Mouse (Mus musculus) heart, embryonic 12.5 days (tissue): Measurements from ENCODE around the gene Crtc1. TPM values are rescaled to one million over a fixed set of nuclear protein-coding genes. Genes with fewer than 3 reads are reported as not detected.

ENCODE experiments used
- ATAC-seq: fragments of 200-750 bp; cut with Nextera tagmentation; 2 replicates; pipeline ENCODE4 v1.8.0; 2017; ENCODE audit warnings: moderate TSS enrichment, moderate library complexity; ENCODE audit not compliant: insufficient number of reproducible peaks, low FRiP score
- H3K27ac ChIP-seq: fragments of 300-500 bp; sonication (generic); 2 replicates; pipeline ENCODE4 v1.5.1; 2016; ENCODE audit warnings: mild to moderate bottlenecking, moderate library complexity; ENCODE audit not compliant: poor library complexity, severe bottlenecking
- H3K27me3 ChIP-seq: fragments of 300-500 bp; sonication (generic); replicated peaks from 2 replicates; pipeline ENCODE4 v1.6.1; 2016; ENCODE audit warnings: mild to moderate bottlenecking, moderate library complexity
- H3K36me3 ChIP-seq: fragments of 300-500 bp; sonication (generic); 2 replicates; pipeline ENCODE4 v1.6.1; 2016; ENCODE audit warnings: mild to moderate bottlenecking, moderate library complexity
- H3K4me1 ChIP-seq: fragments of 300-500 bp; sonication (generic); replicated peaks from 2 replicates; pipeline ENCODE4 v1.6.1; 2016; ENCODE audit warnings: mild to moderate bottlenecking
- H3K4me2 ChIP-seq: fragments of 300-500 bp; sonication (generic); 2 replicates; pipeline ENCODE4 v1.6.1; 2016; ENCODE audit warnings: mild to moderate bottlenecking, moderate library complexity
- H3K4me3 ChIP-seq: fragments of 300-500 bp; sonication (generic); 2 replicates; pipeline ENCODE4 v1.5.1; 2016; ENCODE audit warnings: mild to moderate bottlenecking
- H3K9ac ChIP-seq: fragments of 300-500 bp; sonication (generic); 2 replicates; pipeline ENCODE4 v1.6.1; 2016; ENCODE audit warnings: mild to moderate bottlenecking, moderate library complexity
- H3K9me3 ChIP-seq: fragments of 300-500 bp; sonication (generic); replicated peaks from 2 replicates; pipeline ENCODE4 v1.6.1; 2016; ENCODE audit warnings: mild to moderate bottlenecking, moderate library complexity
- WGBS: fragments of 180-500 bp; shearing (Covaris S2); methylation state at CpG from one replicate; pipeline ENCODE4 v1.1.7; 2016; 5-methylcytosine and 5-hydroxymethylcytosine counted together
- polyA plus RNA-seq: library from polyadenylated mRNA; unstranded; fragments of >200 nt; fragmentation: Nextera tagmentation; extraction: Ambion mirVana; gene quantifications from 2 replicates; pipeline ENCODE4 v1.2.1, GENCODE M21; 2016

Crtc1 gene
- polyA plus RNA-seq, 1 experiment from 2014 or later: 14.9 TPM

- WGBS: 36% methylated on average over 3 of the region's 3 CpGs
- no peak overlapping the region for H3K4me2 ChIP-seq
- H3K27ac ChIP-seq: no peak overlapping the region
- H3K4me3 ChIP-seq: no peak overlapping the region
- H3K27me3 ChIP-seq: peaks cover 37% of the 10 kb centered on the region
- no peaks in the 10 kb centered on the region for H3K4me1 ChIP-seq
- peaks cover 33% of the 10 kb centered on the region for H3K36me3 ChIP-seq
- ATAC-seq: peak; percentile 30; the same call in 1 of the 2 replicates
- H3K9ac ChIP-seq: no peak overlapping the region
- H3K9me3 ChIP-seq: no peaks in the 10 kb centered on the region
These were observed 56.1 kb downstream of the Crtc1 start for GRCm38 (mm10) chr8:70383287-70383686.

- peaks cover 13% of the 10 kb centered on the region for H3K4me1 ChIP-seq
- no peak overlapping the region for H3K27ac ChIP-seq
- peaks cover 9% of the 10 kb centered on the region for H3K36me3 ChIP-seq
- no peak overlapping the region for H3K9ac ChIP-seq
- no peak overlapping the region for H3K4me2 ChIP-seq
- H3K27me3 ChIP-seq: peaks cover 69% of the 10 kb centered on the region
- H3K9me3 ChIP-seq: no peaks in the 10 kb centered on the region
- WGBS: 79% methylated on average over 12 of the region's 12 CpGs
- no peak overlapping the region for H3K4me3 ChIP-seq
- ATAC-seq: no peak
These were observed 59.3 kb downstream of the Crtc1 start for GRCm38 (mm10) chr8:70380069-70380468.

DNA sequence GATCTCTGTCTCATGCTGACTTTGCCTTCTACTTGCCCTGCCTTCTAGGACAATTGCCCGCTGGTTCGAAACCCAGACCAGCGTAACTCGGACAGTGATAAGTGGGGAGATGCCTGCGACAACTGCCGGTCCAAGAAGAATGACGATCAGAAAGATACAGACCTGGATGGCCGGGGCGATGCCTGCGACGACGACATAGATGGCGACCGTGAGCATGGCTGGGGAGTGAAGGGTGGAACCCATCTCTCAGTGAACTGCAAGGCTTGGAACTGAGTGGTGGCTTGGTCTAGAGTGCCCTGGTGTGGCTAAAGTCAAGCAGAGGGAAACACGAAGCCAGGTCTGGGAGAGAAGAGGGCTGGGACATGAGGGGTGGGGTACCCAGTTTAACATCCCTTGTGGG is 62.3 kb downstream of the Crtc1 start:
- Histone ChIP-seq H3K27ac (no peak overlapping the region), H3K9me3 (no peaks in the 10 kb centered on the region), H3K36me3 (no peaks in the 10 kb centered on the region), H3K27me3 (peaks cover 92% of the 10 kb centered on the region), H3K4me1 (peaks cover 41% of the 10 kb centered on the region), H3K4me3 (no peak overlapping the region), H3K9ac (no peak overlapping the region), H3K4me2 (no peak overlapping the region)
- WGBS: 13% methylated on average over 15 of the region's 15 CpGs
- ATAC-seq: no peak

GRCm38 (mm10) chr8:70376275-70376741 is 63.1 kb downstream of the Crtc1 start:
- Histone ChIP-seq H3K4me1 (peaks cover 48% of the 10 kb centered on the region), H3K9ac (no peak overlapping the region), H3K27me3 (peaks cover 92% of the 10 kb centered on the region), H3K27ac (no peak overlapping the region), H3K36me3 (no peaks in the 10 kb centered on the region), H3K4me3 (peak overlapping the region; percentile 10), H3K9me3 (no peaks in the 10 kb centered on the region), H3K4me2 (peak overlapping the region; percentile 28)
- no peak for ATAC-seq
- 13% methylated on average over 37 of the region's 37 CpGs for WGBS

DNA sequence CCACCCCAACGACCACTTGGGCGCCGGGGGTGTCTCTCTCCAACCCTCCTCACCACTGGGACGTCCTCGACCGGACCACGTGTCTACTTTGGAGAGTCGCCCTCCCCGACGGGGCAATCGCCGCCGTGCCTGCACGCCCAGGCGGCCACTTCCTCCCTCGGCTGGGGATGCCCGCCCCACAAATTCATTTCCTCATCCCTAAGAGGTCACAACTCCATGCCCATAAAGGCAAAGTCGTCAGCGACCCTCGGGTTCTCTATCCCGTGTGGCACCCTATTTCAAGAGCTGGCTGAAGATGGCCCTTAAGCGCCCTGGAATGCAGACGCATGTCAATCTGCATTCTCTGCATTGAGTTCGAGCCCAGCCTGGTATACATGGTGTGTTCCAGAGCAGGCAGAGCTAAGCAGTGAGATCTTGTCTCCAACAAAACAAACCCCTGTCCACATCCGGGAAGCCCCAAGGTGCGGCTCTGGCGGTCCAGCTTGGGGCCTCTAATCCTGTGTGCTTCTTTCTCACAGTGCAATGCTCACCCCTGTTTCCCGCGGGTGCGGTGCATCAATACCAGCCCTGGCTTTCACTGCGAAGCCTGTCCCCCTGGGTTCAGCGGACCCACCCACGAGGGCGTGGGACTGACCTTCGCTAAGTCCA is 64.0 kb downstream of the Crtc1 start:
- no peaks in the 10 kb centered on the region for H3K9me3 ChIP-seq
- peaks cover 87% of the 10 kb centered on the region for H3K27me3 ChIP-seq
- no peak overlapping the region for H3K27ac ChIP-seq
- no peak for ATAC-seq
- 7% methylated on average over 35 of the region's 35 CpGs for WGBS
- H3K9ac ChIP-seq: no peak overlapping the region
- H3K36me3 ChIP-seq: no peaks in the 10 kb centered on the region
- H3K4me1 ChIP-seq: peaks cover 51% of the 10 kb centered on the region
- peak overlapping the region; percentile 39; the same call in 1 of the 2 replicates for H3K4me3 ChIP-seq
- H3K4me2 ChIP-seq: peak overlapping the region; percentile 64

- Histone ChIP-seq H3K36me3 (no peaks in the 10 kb centered on the region), H3K4me2 (peak overlapping the region; percentile 64), H3K9ac (no peak overlapping the region), H3K9me3 (no peaks in the 10 kb centered on the region), H3K27ac (no peak overlapping the region), H3K4me3 (peak overlapping the region; percentile 39), H3K4me1 (peaks cover 52% of the 10 kb centered on the region), H3K27me3 (peaks cover 81% of the 10 kb centered on the region)
- WGBS: under 1% methylated on average over 42 of the region's 53 CpGs
- ATAC-seq: peak; percentile 83
These were observed 65.0 kb downstream of the Crtc1 start for GRCm38 (mm10) chr8:70374318-70374927.

GRCm38 (mm10) chr8:70373397-70374317 is 65.7 kb downstream of the Crtc1 start, which contains the start of gene Comp:
TSS of gene Comp (plus strand) at chr8:70373558.
- H3K27ac ChIP-seq: peak within 1 kb of the TSS; percentile 65; the same call in 1 of the 2 replicates
- 4% methylated on average over 47 of the region's 47 CpGs for WGBS
- ATAC-seq: no peak

DNA sequence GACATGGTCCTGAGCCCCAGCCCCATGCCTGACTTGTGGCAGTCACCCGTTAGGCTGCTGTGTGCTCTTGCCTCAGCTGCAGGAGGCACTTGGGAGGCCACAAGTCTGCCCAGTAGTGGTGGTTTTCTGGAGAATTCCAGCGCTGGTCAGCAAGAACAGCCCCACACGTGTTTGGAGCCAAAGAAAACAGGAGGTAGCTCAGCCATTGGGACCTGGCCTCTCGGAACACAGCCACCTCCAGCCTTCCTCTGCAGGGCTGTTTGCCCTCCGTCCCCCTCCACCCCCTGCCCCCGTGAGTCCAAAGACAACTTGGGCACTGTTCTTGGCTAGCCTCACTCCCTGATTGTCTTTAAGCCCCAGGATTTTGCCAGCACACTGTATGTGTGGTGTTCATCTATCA is 67.4 kb downstream of the Crtc1 start:
- Histone ChIP-seq H3K4me1 (peaks cover 58% of the 10 kb centered on the region), H3K9me3 (no peaks in the 10 kb centered on the region), H3K9ac (no peak overlapping the region), H3K4me2 (no peak overlapping the region), H3K4me3 (no peak overlapping the region), H3K27ac (peak overlapping the region; percentile 65; the same call in 1 of the 2 replicates), H3K36me3 (no peaks in the 10 kb centered on the region), H3K27me3 (peaks cover 56% of the 10 kb centered on the region)
- WGBS: 26% methylated on average over 6 of the region's 6 CpGs
- peak; percentile 54 for ATAC-seq

More at GRCm38 (mm10) chr8:70373397-70374317, 65.7 kb downstream of the Crtc1 start, which contains the start of gene Comp:
- peak within 1 kb of the TSS; percentile 6; the same call in 1 of the 2 replicates for H3K9ac ChIP-seq
- H3K4me2 ChIP-seq: peak within 1 kb of the TSS; percentile 64
- no peaks in the 10 kb centered on the region for H3K36me3 ChIP-seq
- peak within 1 kb of the TSS; percentile 39 for H3K4me3 ChIP-seq
- peaks cover 73% of the 10 kb centered on the region for H3K27me3 ChIP-seq
- H3K4me1 ChIP-seq: peaks cover 58% of the 10 kb centered on the region
- H3K9me3 ChIP-seq: no peaks in the 10 kb centered on the region

DNA sequence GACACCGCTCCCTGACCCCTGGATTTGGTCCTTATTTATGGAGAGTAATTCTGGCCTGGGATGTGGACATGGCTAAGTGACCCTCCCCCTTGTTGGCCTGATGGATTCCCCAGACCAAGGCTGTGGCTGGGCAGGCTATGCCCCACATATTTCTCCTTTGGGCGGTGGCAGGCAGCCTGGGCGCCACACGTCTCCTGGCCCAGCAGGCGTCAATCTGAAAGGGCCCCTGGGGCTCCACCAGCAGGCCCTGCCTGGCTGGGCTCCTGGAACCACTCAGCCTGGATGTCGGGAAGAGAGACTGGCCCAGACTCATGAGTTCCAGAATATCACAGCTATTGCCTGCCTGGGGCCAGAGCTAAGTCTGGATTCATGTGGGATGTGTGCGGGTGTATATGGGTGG is 68.9 kb downstream of the Crtc1 start:
- no peak overlapping the region for H3K9ac ChIP-seq
- no peaks in the 10 kb centered on the region for H3K9me3 ChIP-seq
- no peak for ATAC-seq
- no peak overlapping the region for H3K4me3 ChIP-seq
- WGBS: 73% methylated on average over 7 of the region's 7 CpGs
- H3K27ac ChIP-seq: no peak overlapping the region
- H3K27me3 ChIP-seq: peaks cover 41% of the 10 kb centered on the region
- peaks cover 47% of the 10 kb centered on the region for H3K4me1 ChIP-seq
- H3K36me3 ChIP-seq: no peaks in the 10 kb centered on the region
- H3K4me2 ChIP-seq: no peak overlapping the region

DNA sequence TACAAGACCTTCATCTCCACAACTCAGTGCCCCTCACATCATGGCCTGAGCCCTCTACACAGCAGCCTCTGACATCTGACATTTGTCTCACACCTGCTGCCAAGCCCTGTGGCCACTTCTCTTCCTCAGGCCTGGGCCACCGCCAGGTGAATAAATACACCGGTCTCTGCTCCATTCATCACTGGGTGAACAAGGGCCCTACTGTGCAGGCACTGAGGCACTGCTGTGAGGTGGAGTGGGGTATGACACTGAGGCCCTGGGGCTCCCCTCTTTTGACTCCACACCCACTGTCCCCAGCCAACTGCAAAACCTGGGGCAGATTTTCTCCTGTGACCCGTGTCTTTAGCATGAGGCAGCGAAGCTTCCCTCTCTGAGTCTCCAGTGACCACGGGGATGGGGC is 72.8 kb downstream of the Crtc1 start:
- Histone ChIP-seq H3K27me3 (peaks cover 3% of the 10 kb centered on the region), H3K9me3 (no peaks in the 10 kb centered on the region), H3K4me2 (no peak overlapping the region), H3K36me3 (no peaks in the 10 kb centered on the region), H3K9ac (no peak overlapping the region), H3K27ac (no peak overlapping the region), H3K4me1 (peaks cover 14% of the 10 kb centered on the region), H3K4me3 (no peak overlapping the region)
- no peak for ATAC-seq
- WGBS: 73% methylated on average over 5 of the region's 5 CpGs

DNA sequence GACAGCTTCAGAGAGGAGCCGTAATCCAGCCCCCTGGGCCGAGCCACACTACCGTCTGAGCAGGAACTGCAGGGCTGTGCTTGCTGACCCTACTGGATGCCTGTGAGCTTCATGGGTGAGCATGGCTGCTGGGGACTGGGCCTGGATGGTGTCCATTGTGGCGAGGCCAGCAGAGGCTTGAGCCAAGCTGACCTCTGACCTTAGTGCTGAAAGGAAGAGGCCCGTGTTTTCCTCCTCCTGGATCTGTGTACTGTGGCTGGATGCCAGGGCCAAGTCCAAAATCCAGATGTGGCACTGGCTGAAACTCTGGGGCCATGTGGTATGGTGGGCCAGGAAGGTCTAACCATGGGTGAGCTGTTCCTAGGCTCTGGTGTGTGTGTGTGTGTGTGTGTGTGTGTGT is 75.3 kb downstream of the Crtc1 start:
- H3K4me1 ChIP-seq: peaks cover 11% of the 10 kb centered on the region
- WGBS: 35% methylated on average over 5 of the region's 5 CpGs
- H3K4me2 ChIP-seq: no peak overlapping the region
- H3K9ac ChIP-seq: no peak overlapping the region
- H3K4me3 ChIP-seq: no peak overlapping the region
- H3K9me3 ChIP-seq: no peaks in the 10 kb centered on the region
- no peaks in the 10 kb centered on the region for H3K27me3 ChIP-seq
- no peak overlapping the region for H3K27ac ChIP-seq
- H3K36me3 ChIP-seq: no peaks in the 10 kb centered on the region
- ATAC-seq: peak; percentile 61
